Mouse (Mus musculus) naive thymus-derived CD4-positive, alpha-beta T cell, adult 2 months (primary cell): ENCODE measurements around the gene Crebrf.

Source experiments
- DNase-seq: peaks from one replicate; pipeline ENCODE4 v3.0.0-alpha.2; 2011; ENCODE audit warnings: low read depth

The Crebrf gene

DNA sequence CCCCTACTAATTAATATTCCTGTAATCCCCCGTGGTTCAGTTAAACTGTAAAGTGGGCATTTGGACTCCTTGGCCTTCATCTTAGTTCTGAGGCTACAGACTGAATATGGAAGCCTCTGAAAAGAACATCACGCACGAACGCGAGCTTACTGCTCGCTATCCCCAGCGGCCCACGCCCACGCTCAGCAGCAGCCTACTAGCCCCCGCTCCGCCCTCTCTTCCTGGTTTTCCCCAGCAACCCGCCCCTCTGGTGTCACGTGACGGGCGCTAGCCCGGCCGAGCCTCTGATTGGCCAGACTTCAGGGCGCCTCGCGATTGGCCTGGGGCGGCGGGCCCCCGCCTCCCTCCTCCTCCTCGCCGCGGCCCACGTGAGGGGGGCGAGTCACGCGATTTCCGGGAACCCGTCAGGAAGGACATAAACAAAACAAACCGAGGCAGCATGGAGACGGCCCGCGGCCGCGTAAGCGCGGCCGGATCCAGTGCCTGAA lies at the start of gene Crebrf:
TSS of gene Crebrf (plus strand) at position 380 of the 488 bp plus-strand sequence.
- peak; percentile 98 for DNase-seq

DNA sequence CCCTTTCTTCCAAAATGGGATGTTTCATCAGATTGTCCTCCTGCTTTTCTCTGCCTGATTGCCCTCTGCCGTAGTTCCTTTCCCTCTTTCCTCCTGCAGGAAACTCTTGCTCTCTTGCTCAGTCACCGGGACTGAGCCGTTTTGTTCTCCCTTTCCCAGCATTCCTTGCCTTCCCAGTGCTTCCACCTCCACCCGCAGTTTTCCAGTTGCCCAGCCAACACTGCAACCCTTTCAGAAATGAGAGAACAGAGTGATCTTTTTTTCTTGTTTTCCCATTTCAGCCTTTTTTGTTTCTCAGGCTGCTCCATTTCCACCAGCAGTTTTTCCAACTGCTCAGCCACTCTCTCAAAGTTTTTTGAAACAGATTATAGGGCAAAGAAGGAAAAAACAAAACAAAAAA lies 44.2 kb upstream of the Crebrf start:
- DNase-seq, result no peak

- no peak for DNase-seq
Measured at GRCm38 (mm10) chr17:26675845-26676244, 39.6 kb upstream of the Crebrf start.

GRCm38 (mm10) chr17:26676252-26676615 lies 39.2 kb upstream of the Crebrf start:
- DNase-seq, result peak; percentile 96

GRCm38 (mm10) chr17:26676616-26677376 lies 38.7 kb upstream of the Crebrf start:
- no peak for DNase-seq

DNA sequence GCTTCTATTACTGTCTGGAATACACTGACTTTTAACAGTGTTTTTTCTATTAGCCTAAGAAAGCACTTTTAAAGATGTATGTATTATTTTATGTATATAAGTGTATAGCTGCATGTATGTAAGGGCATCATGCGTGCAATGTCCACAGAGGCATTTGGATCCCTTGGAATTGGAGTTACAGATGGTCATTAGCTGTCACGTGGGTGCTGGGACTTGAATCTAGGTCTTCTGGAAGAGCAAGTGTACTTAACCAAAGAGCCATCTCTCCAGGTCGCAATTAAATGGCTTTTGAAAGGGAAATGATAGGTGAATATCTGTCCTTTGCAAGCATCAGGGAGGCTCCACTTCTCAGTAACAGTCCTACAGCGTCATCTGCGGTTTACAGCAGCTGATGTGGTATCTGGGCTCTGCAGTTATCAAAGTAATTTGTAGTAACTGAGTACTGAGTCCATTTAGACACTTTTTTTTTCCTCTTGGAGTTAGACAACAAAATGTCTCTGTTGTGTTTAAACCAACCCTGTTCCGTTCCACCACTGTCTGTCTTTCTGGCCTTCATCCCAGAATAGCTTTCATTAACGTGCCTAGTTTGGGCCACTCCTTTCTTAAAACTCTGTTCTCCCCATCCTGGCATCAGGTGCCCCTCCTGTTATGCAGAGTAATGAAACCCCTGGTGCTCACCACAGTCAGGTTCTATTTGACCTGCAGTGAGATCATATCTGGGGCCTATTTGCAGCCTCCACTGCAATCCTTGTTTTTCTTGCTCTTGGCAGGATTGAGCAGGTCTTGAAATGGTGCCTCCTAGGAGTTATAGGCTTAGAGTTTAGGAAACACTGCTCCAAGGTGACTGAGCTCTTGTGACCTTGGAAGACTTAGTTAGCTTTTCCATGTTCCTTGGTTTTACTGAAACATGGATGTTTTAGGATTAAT lies 37.5 kb upstream of the Crebrf start:
- DNase-seq, result peak; percentile 23

GRCm38 (mm10) chr17:26681276-26681675 lies 34.2 kb upstream of the Crebrf start:
- no peak for DNase-seq

DNA sequence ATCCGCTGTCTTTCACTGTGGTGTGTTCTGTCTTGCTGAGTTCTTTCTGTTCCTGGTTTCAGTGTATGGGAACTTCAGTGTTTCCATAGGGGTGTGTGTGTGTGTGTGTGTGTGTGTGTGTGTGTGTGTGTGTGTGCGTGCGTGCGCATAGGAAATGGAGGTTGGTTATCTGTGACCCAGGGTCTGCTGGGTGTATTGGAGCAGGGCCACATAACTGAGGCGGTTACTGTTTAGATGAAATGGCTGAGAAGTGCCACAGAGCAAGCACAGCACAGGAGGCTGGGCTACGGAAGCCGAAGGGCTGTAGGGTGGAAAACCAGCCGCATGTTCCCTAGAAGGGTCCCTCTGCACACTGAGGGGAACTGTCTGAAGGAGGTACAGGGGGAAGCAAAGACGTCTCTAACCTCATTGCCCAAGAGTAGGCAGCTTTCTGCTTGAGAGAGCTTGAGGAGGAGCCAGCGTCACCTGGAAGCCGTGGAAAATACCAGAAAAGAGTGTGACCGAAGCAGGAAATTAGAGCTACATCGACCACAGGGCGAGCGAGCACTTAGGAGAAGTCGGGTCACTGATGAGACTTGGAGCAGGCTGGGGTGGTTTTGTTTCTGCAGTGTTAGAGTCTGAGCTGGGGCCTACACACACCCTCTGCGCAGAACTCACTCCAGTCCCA lies 29.0 kb upstream of the Crebrf start:
- no peak for DNase-seq

GRCm38 (mm10) chr17:26688795-26689735 lies 26.4 kb upstream of the Crebrf start:
- DNase-seq, result no peak

DNA sequence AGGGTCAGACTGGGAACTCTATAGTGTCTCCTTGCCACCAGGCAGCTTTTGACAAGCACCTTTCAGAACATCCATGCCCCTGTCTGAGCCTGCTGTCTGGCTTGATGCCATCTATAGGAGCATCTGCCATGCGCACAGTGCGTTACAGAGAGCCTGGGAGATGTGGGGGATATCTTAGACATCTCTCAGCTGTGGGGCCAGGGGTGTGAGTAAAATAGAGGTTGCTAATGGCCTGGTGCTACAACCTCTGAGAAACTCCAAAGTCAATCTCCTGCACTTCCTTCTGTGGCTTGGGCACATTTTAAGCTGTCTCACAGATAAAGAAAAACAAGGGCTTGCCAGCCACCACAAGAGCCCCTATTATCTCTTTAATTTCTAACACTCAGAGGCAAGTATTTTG lies 25.6 kb upstream of the Crebrf start:
- DNase-seq, result no peak

- DNase-seq, result no peak
Measured at GRCm38 (mm10) chr17:26690236-26690635, 25.2 kb upstream of the Crebrf start.

DNA sequence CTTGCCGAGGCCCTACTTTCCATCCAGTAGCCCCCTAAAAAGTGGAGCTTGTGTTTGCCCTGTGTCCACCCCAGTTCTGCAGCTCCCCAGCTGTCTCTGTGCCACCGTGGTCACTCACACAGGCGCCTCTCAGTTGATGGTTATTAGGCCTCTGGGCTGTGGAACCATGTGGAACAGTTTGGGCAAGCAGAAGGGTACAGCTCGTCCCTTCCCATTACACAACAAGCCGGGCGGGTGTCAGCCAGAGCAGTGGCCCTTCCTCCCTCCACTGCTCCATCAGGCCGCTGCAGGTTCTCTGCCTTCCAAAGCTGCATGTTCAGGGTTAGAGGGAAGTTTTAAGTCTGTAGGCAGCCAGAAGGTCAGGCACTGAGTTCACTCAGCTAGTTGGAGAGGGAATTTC lies 24.3 kb upstream of the Crebrf start:
- DNase-seq, result no peak

DNA sequence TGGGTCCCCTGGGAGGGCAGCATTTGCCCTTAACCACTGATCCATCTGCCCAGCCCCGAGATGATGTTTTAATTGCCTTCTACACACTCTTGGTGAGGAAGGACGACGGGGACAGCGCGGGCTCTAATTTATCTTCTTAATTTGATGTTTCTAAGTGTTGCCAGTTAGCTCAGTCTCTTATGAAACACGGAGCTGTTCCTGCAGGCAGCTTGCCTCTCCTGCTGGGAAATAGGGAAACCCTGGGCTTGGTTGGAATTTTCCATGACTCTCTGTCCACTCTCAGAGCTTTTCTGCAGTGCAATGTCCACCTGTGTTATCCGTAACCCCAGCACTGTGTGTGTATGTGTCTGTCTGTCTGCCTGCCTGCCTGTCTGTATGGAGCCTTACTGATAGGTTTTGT lies 22.0 kb upstream of the Crebrf start:
- no peak for DNase-seq

DNA sequence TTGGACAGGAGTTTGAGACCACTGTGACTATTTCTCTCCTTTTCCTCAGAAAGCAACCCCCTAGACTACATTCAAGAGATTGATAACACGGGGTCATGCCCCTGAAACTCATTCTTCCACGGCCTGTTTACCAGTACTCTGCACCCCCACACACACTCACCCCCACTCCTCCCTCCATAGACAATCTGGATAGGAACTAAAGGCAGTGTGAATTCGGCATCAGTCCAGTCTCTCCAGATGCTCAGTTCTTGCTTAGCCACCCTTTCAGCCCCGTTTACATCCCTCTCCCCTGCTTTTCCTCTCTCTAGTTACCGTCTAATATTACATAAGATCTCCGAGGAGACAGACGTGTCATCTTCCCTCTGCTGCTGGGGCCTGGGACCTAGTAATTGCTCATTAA lies 21.3 kb upstream of the Crebrf start:
- DNase-seq, result no peak

DNA sequence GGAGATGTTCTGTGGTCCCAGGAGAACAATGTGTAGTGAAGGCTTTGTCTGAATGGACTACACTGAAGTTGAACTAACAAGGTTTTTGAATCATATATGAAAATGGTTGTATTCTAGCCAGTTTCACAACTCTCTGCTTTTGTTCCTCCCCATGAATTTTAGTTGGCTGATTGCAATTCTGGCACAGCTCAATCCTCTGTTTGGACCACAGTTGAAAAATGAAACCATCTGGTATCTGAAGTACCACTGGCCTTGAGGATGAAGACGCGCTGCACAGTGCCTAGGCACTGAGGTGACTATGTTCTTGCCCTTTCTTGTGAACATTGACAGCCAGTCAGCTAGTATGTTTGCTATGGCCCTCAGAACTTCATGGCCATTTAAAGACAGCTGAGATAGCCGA lies 20.3 kb upstream of the Crebrf start:
- DNase-seq, result no peak

DNA sequence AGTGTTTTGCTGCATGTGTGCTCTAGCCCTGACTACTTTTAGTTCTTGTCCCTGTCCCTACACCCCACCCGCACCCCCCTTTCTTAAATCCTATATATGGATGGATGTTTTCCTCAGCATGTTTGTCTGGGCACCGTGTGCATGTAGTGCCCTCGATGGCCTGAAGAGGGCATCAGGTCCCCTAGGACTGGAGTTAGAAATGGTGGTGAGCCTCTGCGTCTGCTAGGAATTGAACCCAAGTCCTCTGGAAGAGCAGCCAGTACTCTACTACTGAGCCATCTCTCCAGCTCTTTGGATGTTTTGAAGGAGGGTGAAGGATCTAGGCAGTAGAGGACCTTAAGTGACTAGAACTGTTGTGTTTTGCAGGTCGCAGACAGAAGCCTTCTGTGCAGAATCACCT lies 16.6 kb upstream of the Crebrf start:
- DNase-seq, result peak; percentile 58

- no peak for DNase-seq
Measured at GRCm38 (mm10) chr17:26699819-26700616, 15.4 kb upstream of the Crebrf start.

DNA sequence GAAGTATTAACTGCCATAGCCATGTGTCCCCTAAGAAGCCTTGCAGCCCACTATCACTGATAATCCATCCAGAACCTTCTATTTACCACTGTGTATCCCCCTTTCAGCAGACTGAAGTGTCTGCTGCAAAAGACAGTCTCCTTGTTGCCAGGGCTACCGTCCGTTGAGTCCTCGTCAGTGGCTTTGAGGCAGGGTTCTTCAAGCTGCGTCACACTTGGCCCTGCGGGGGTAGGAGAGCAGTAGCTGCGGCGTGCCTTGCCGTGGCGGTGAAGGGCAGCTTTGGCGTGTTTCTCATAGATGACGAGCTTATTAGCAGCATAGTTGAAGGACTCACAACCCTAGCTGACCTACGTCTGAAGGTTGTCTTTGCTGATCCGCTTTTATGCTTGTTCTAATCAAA lies 13.9 kb upstream of the Crebrf start:
- DNase-seq, result no peak

GRCm38 (mm10) chr17:26702621-26703020 lies 12.8 kb upstream of the Crebrf start:
- DNase-seq, result no peak

- no peak for DNase-seq
Measured at GRCm38 (mm10) chr17:26703671-26704070, 11.8 kb upstream of the Crebrf start.
